Mouse (Mus musculus) cerebellum, postnatal 4 days (tissue): ENCODE measurements around the gene Hspb1.

ENCODE experiments used
- DNase-seq, 2 experiments: peaks; one replicate each; pipeline ENCODE4 v3.0.0; 2022; ENCODE audit warnings: low spot score in 2 of 2, mixed read lengths in 1 of 2

Gene Hspb1

GRCm38 (mm10) chr5:135887675-135888102 is at the start of gene Hspb1:
Gene Hspb1, plus strand, starts transcription at chr5:135887919.
- DNase-seq: no peak

- DNase-seq: no peak
These were observed 46.1 kb upstream of the Hspb1 start for GRCm38 (mm10) chr5:135841651-135842050.

GRCm38 (mm10) chr5:135843418-135843817 is 44.3 kb upstream of the Hspb1 start:
- DNase-seq: no peak

- no peak for DNase-seq
These were observed 41.9 kb upstream of the Hspb1 start for GRCm38 (mm10) chr5:135845676-135846320.

GRCm38 (mm10) chr5:135847460-135847859 is 40.3 kb upstream of the Hspb1 start:
- DNase-seq: no peak

- no peak for DNase-seq
These were observed 39.8 kb upstream of the Hspb1 start for GRCm38 (mm10) chr5:135847881-135848280.

- DNase-seq: peak; percentile 47 to 55
These were observed 36.7 kb upstream of the Hspb1 start for GRCm38 (mm10) chr5:135851024-135851423.

GRCm38 (mm10) chr5:135851481-135851880 is 36.2 kb upstream of the Hspb1 start:
- no peak for DNase-seq

GRCm38 (mm10) chr5:135852421-135852820 is 35.3 kb upstream of the Hspb1 start:
- DNase-seq: no peak

- DNase-seq: no peak
These were observed 34.0 kb upstream of the Hspb1 start for GRCm38 (mm10) chr5:135853731-135854130.

- DNase-seq: peak; percentile 71 to 82
These were observed 32.6 kb upstream of the Hspb1 start for GRCm38 (mm10) chr5:135855156-135855555.

GRCm38 (mm10) chr5:135866662-135867061 is 21.1 kb upstream of the Hspb1 start:
- no peak for DNase-seq

GRCm38 (mm10) chr5:135867637-135868593 is 19.8 kb upstream of the Hspb1 start:
- DNase-seq: no peak

- DNase-seq: no peak
These were observed 19.1 kb upstream of the Hspb1 start for GRCm38 (mm10) chr5:135868653-135869052.

- no peak for DNase-seq
These were observed 17.9 kb upstream of the Hspb1 start for GRCm38 (mm10) chr5:135869661-135870423.

- no peak for DNase-seq
These were observed 17.2 kb upstream of the Hspb1 start for GRCm38 (mm10) chr5:135870505-135870904.

- no peak for DNase-seq
These were observed 14.7 kb upstream of the Hspb1 start for GRCm38 (mm10) chr5:135872996-135873395.

- DNase-seq: no peak
These were observed 14.0 kb upstream of the Hspb1 start for GRCm38 (mm10) chr5:135873753-135874152.

GRCm38 (mm10) chr5:135877180-135877579 is 10.5 kb upstream of the Hspb1 start:
- DNase-seq: peak in 1 of 2 experiments; percentile 58

GRCm38 (mm10) chr5:135877831-135878231 is 9.9 kb upstream of the Hspb1 start:
- peak in 1 of 2 experiments; percentile 60 for DNase-seq

- DNase-seq: peak in 1 of 2 experiments; percentile 55
These were observed 8.1 kb upstream of the Hspb1 start for GRCm38 (mm10) chr5:135879449-135880158.
